Mouse (Mus musculus) liver, adult 2 months (tissue): Measurements from ENCODE around the gene Gm49450. TPM values are rescaled to one million over a fixed set of nuclear protein-coding genes. Genes with fewer than 3 reads are reported as not detected.
A peak's percentile ranks its signal among the peaks of the same experiment; 100 is the strongest.

ENCODE experiments used
- DNase-seq: peaks from one replicate; pipeline ENCODE4 v3.0.0-alpha.2; 2011; ENCODE audit warnings: low read depth, low spot score; ENCODE audit errors: extremely low read depth
- H3K27ac ChIP-seq: fragments of 200-500 bp; replicated peaks from 2 replicates; pipeline ENCODE4 v1.5.1; 2012; ENCODE audit warnings: low read depth, mild to moderate bottlenecking, control low read depth, inconsistent platforms, low read length; ENCODE audit not compliant: insufficient read depth
- H3K27me3 ChIP-seq: fragments of 200-500 bp; 2 replicates; pipeline ENCODE4 v1.6.1; 2012; ENCODE audit warnings: mild to moderate bottlenecking, moderate library complexity, low read length, inconsistent platforms; ENCODE audit not compliant: control insufficient read depth, insufficient read depth
- H3K36me3 ChIP-seq: fragments of 200-500 bp; 2 replicates; pipeline ENCODE4 v1.6.1; 2012; ENCODE audit warnings: low read length, inconsistent platforms; ENCODE audit not compliant: control insufficient read depth, insufficient read depth
- H3K4me1 ChIP-seq: fragments of 200-500 bp; 2 replicates; pipeline ENCODE4 v1.6.1; 2011; ENCODE audit warnings: low read length; ENCODE audit not compliant: control insufficient read depth, insufficient read depth
- H3K4me3 ChIP-seq: fragments of 200-500 bp; 2 replicates; pipeline ENCODE4 v1.5.1; 2011; ENCODE audit warnings: low read depth, mild to moderate bottlenecking, control low read depth, low read length, moderate library complexity; ENCODE audit not compliant: insufficient read depth
- H3K79me2 ChIP-seq: fragments of 200-500 bp; 2 replicates; pipeline ENCODE4 v1.6.1; 2012; ENCODE audit warnings: inconsistent platforms, mild to moderate bottlenecking, low read length, moderate library complexity; ENCODE audit not compliant: control insufficient read depth, insufficient read depth
- H3K9ac ChIP-seq: fragments of 200-500 bp; 2 replicates; pipeline ENCODE4 v1.6.1; 2012; ENCODE audit warnings: low read depth, mild to moderate bottlenecking, control low read depth, inconsistent platforms, low read length
- CTCF ChIP-seq: fragments of 200-500 bp; IDR thresholded peaks from 2 replicates; pipeline ENCODE4 v1.5.1; 2011; ENCODE audit warnings: low read depth, low read length, control low read depth
- POLR2A ChIP-seq: fragments of 200-500 bp; IDR thresholded peaks from 2 replicates; pipeline ENCODE4 v1.6.1; 2011; ENCODE audit warnings: low read length, control low read depth; ENCODE audit not compliant: insufficient read depth; ENCODE audit errors: extremely low read depth
- WGBS: fragments of 180-500 bp; shearing (Covaris S2); methylation state at CpG from one replicate; pipeline ENCODE4 v1.1.7; 2018; 5-methylcytosine and 5-hydroxymethylcytosine counted together
- polyA plus RNA-seq: library from polyadenylated mRNA; depleted of rRNA; stranded (reverse); fragments of >200 nt; gene quantifications from 2 replicates; pipeline ENCODE4 v1.2.3, GENCODE M21; 2012
- total RNA-seq: library from RNA; depleted of rRNA; stranded (reverse); fragments of >200 nt; gene quantifications from 2 replicates; pipeline ENCODE4 v1.2.3, GENCODE M21; 2014

The Gm49450 gene
- total and polyA plus RNA-seq, 2 experiments = 2.9 TPM; not detected in 1

- TF ChIP-seq POLR2A (no peak), CTCF (no peak)
- H3K79me2 ChIP-seq = no peaks in the 10 kb centered on the region
- no peaks in the 10 kb centered on the region for H3K4me1 ChIP-seq
- H3K4me3 ChIP-seq = no peak overlapping the region
- H3K9ac ChIP-seq = no peak overlapping the region
- no peaks in the 10 kb centered on the region for H3K27me3 ChIP-seq
- 78% methylated on average over 7 of the region's 7 CpGs for WGBS
- H3K27ac ChIP-seq = no peak overlapping the region
- no peak for DNase-seq
- H3K36me3 ChIP-seq = no peaks in the 10 kb centered on the region
These were observed 33.8 kb upstream of the Gm49450 start for GRCm38 (mm10) chr15:98987077-98987630.

- H3K4me1 ChIP-seq = no peaks in the 10 kb centered on the region
- WGBS = 56% methylated on average over 12 of the region's 12 CpGs
- H3K4me3 ChIP-seq = peak overlapping the region; percentile 78
- H3K27ac ChIP-seq = no peak overlapping the region
- H3K27me3 ChIP-seq = no peaks in the 10 kb centered on the region
- DNase-seq = no peak
- no peaks in the 10 kb centered on the region for H3K79me2 ChIP-seq
- no peaks in the 10 kb centered on the region for H3K36me3 ChIP-seq
- no peak for TF ChIP-seq POLR2A
- no peak for TF ChIP-seq CTCF
- H3K9ac ChIP-seq = no peak overlapping the region
These were observed 32.8 kb upstream of the Gm49450 start for GRCm38 (mm10) chr15:98985982-98986715.

GRCm38 (mm10) chr15:98985240-98985981, 32.1 kb upstream of the Gm49450 start:
- H3K27me3 ChIP-seq = no peaks in the 10 kb centered on the region
- no peaks in the 10 kb centered on the region for H3K79me2 ChIP-seq
- TF ChIP-seq CTCF = no peak
- TF ChIP-seq POLR2A = 0 out of 2 replicates have a peak, but pooled peaks have one; percentile 26
- peak overlapping the region; percentile 79 for H3K9ac ChIP-seq
- peak overlapping the region; percentile 81 for H3K27ac ChIP-seq
- WGBS = 2% methylated on average over 29 of the region's 29 CpGs
- no peaks in the 10 kb centered on the region for H3K4me1 ChIP-seq
- DNase-seq = peak; percentile 50
- no peaks in the 10 kb centered on the region for H3K36me3 ChIP-seq
- H3K4me3 ChIP-seq = peak overlapping the region; percentile 78

GRCm38 (mm10) chr15:98984681-98985080, 31.3 kb upstream of the Gm49450 start:
- Histone ChIP-seq H3K36me3 (no peaks in the 10 kb centered on the region), H3K27ac (no peak overlapping the region), H3K4me3 (no peak overlapping the region), H3K27me3 (no peaks in the 10 kb centered on the region), H3K9ac (no peak overlapping the region), H3K79me2 (no peaks in the 10 kb centered on the region), H3K4me1 (no peaks in the 10 kb centered on the region)
- no peak for DNase-seq
- TF ChIP-seq CTCF = no peak
- TF ChIP-seq POLR2A = no peak
- WGBS = 75% methylated on average over 6 of the region's 6 CpGs

- H3K9ac ChIP-seq = no peak overlapping the region
- H3K79me2 ChIP-seq = no peaks in the 10 kb centered on the region
- H3K36me3 ChIP-seq = no peaks in the 10 kb centered on the region
- WGBS = 71% methylated on average over 16 of the region's 16 CpGs
- no peak for TF ChIP-seq CTCF
- TF ChIP-seq POLR2A = no peak
- no peaks in the 10 kb centered on the region for H3K27me3 ChIP-seq
- H3K27ac ChIP-seq = no peak overlapping the region
- no peak for DNase-seq
- H3K4me1 ChIP-seq = no peaks in the 10 kb centered on the region
- H3K4me3 ChIP-seq = no peak overlapping the region
These were observed 30.2 kb upstream of the Gm49450 start for GRCm38 (mm10) chr15:98983431-98984081.
